Mouse (Mus musculus): Measurements from ENCODE around the gene Ifrd2. TPM values are rescaled to one million over a fixed set of nuclear protein-coding genes. Genes with fewer than 3 reads are reported as not detected.

Ifrd2 gene
- polyA plus RNA-seq, 1 experiment from 2014 or later, result 66.4 TPM

DNA sequence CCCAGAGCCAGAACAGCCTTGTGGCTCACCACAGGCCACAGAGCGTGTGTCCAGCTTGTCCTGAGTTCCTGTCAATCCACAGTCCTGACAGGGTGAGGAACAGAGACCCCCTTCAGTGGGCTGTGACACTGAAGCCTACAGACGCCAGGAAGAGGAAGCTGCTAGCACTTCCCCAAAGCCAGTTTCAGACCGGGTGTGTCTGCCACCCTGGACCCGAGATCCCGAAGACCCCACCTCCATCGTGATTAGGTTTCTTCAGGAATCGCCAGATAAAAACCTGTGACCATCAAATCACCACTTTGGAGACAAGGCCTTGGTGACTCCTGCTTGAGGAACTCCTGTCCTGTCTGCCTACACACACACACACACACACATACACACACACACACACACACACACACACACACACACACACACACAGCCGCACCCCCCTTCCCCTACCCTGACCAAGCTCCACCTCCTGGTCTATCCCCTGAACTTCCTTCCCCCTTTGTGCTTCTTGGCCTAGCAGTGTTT, 52.9 kb downstream of the Ifrd2 start:
- Histone ChIP-seq H3K4me2 (replicated peaks) (no peak overlapping the region), H3K4me1 (replicated peaks) (peaks cover 13% of the 10 kb centered on the region), H3K9me3 (no peaks in the 10 kb centered on the region), H3K4me3 (replicated peaks) (no peak overlapping the region), H3K27ac (0 out of 2 replicates have a peak overlapping the region, but pooled peaks have one; percentile 17), H3K36me3 (no peaks in the 10 kb centered on the region), H3K27me3 (replicated peaks) (no peaks in the 10 kb centered on the region), H3K9ac (no peak overlapping the region)
- 32% methylated on average over 8 of the region's 8 CpGs for WGBS
- ATAC-seq, result no peak

DNA sequence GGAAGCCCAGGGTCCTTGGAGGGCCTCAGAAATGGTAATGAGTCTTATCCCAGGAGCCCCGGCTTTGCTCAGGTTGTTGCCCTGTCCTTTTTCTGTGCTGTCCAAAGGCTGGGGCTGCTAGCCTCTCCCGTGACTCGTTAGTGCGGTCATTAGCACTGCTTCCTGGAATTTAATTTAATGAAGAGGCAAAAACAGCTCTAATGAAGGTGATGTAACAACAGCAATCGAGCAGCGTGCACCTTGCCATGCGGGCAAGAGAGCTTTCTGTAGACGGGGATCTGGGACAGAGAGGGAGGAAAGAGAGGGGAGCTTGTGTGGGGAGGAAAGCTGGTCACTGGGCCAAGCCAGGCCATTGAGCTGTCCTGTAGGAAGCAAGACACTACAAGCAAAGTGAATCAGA, 54.2 kb downstream of the Ifrd2 start:
- no peaks in the 10 kb centered on the region for H3K27me3 ChIP-seq (replicated peaks)
- WGBS, result 59% methylated on average over 8 of the region's 8 CpGs
- no peak overlapping the region for H3K9ac ChIP-seq
- ATAC-seq, result no peak
- H3K9me3 ChIP-seq, result no peaks in the 10 kb centered on the region
- no peak overlapping the region for H3K4me3 ChIP-seq (replicated peaks)
- 0 out of 2 replicates have a peak, but pooled peaks cover 6% of the 10 kb centered on the region for H3K4me1 ChIP-seq (replicated peaks)
- 0 out of 2 replicates have a peak overlapping the region, but pooled peaks have one; percentile 13 for H3K27ac ChIP-seq
- H3K4me2 ChIP-seq (replicated peaks), result no peak overlapping the region
- H3K36me3 ChIP-seq, result no peaks in the 10 kb centered on the region

Other genes with a start within 250 kb of the Ifrd2 start
- 9.0 and 11.1 TPM in 2 replicates for gene Hemk1, start 249.3 kb upstream of the Ifrd2 start, polyA plus RNA-seq (2015; fragmentation: Nextera tagmentation; extraction: Ambion mirVana)
- gene 6430571L13Rik, start 247.0 kb upstream of the Ifrd2 start, polyA plus RNA-seq (2015; fragmentation: Nextera tagmentation; extraction: Ambion mirVana), result 0.28 and 0.40 TPM in 2 replicates
- gene Cacna2d2, start 188.0 kb upstream of the Ifrd2 start, polyA plus RNA-seq (2015; fragmentation: Nextera tagmentation; extraction: Ambion mirVana), result 0.29 and 0.34 TPM in 2 replicates
- 42.2 and 43.0 TPM in 2 replicates for gene Tmem115, start 53.7 kb upstream of the Ifrd2 start, polyA plus RNA-seq (2015; fragmentation: Nextera tagmentation; extraction: Ambion mirVana)
- gene Cyb561d2, start 45.4 kb upstream of the Ifrd2 start, polyA plus RNA-seq (2015; fragmentation: Nextera tagmentation; extraction: Ambion mirVana), result 31.2 and 35.8 TPM in 2 replicates
- 33.9 and 36.9 TPM in 2 replicates for gene Nprl2, start 45.4 kb upstream of the Ifrd2 start, polyA plus RNA-seq (2015; fragmentation: Nextera tagmentation; extraction: Ambion mirVana)
- gene Zmynd10, start 40.3 kb upstream of the Ifrd2 start, polyA plus RNA-seq (2015; fragmentation: Nextera tagmentation; extraction: Ambion mirVana), result 0.67 and 0.68 TPM in 2 replicates
- gene Rassf1, start 36.1 kb upstream of the Ifrd2 start, polyA plus RNA-seq (2015; fragmentation: Nextera tagmentation; extraction: Ambion mirVana), result 51.7 and 52.7 TPM in 2 replicates
- gene Tusc2, start 24.4 kb upstream of the Ifrd2 start, polyA plus RNA-seq (2015; fragmentation: Nextera tagmentation; extraction: Ambion mirVana), result 44.2 and 45.0 TPM in 2 replicates
- gene Hyal2, start 19.7 kb upstream of the Ifrd2 start, polyA plus RNA-seq (2015; fragmentation: Nextera tagmentation; extraction: Ambion mirVana), result 81.0 and 87.9 TPM in 2 replicates
- 5.9 and 7.4 TPM in 2 replicates for gene Hyal1, start 10.7 kb upstream of the Ifrd2 start, polyA plus RNA-seq (2015; fragmentation: Nextera tagmentation; extraction: Ambion mirVana)
- gene Naa80, start 8.8 kb upstream of the Ifrd2 start, polyA plus RNA-seq (2015; fragmentation: Nextera tagmentation; extraction: Ambion mirVana), result 15.1 and 19.1 TPM in 2 replicates
- gene Hyal3, start 6.8 kb upstream of the Ifrd2 start, polyA plus RNA-seq (2015; fragmentation: Nextera tagmentation; extraction: Ambion mirVana), result 0.74 and 0.97 TPM in 2 replicates
- gene Sema3b, start 21.6 kb downstream of the Ifrd2 start, polyA plus RNA-seq (2015; fragmentation: Nextera tagmentation; extraction: Ambion mirVana), result 34.7 and 37.5 TPM in 2 replicates
- gene Gnai2, start 47.7 kb downstream of the Ifrd2 start, polyA plus RNA-seq (2015; fragmentation: Nextera tagmentation; extraction: Ambion mirVana), result 334 and 335 TPM in 2 replicates
- gene Slc38a3, start 81.9 kb downstream of the Ifrd2 start, polyA plus RNA-seq (2015; fragmentation: Nextera tagmentation; extraction: Ambion mirVana), result 8.4 and 16.0 TPM in 2 replicates
- gene Gnat1, start 92.1 kb downstream of the Ifrd2 start, polyA plus RNA-seq (2015; fragmentation: Nextera tagmentation; extraction: Ambion mirVana), result 0.82 and 1.9 TPM in 2 replicates
- gene Sema3f, start 122.8 kb downstream of the Ifrd2 start, polyA plus RNA-seq (2015; fragmentation: Nextera tagmentation; extraction: Ambion mirVana), result 8.9 and 11.2 TPM in 2 replicates
- gene Rbm5, start 183.4 kb downstream of the Ifrd2 start, polyA plus RNA-seq (2015; fragmentation: Nextera tagmentation; extraction: Ambion mirVana), result 153 and 154 TPM in 2 replicates